Mouse (Mus musculus) CH12.LX (cell line): Measurements from ENCODE around the gene Alg2. TPM values are rescaled to one million over a fixed set of nuclear protein-coding genes. Genes with fewer than 3 reads are reported as not detected.

Experiments used
- DNase-seq: peaks from one replicate; pipeline ENCODE4 v3.0.0-alpha.2; 2013; ENCODE audit errors: extremely low read depth
- H3K27ac ChIP-seq: 2 replicates; pipeline ENCODE4 v1.5.1; 2012; ENCODE audit warnings: low read depth, mild to moderate bottlenecking, control low read depth, moderate library complexity; ENCODE audit not compliant: insufficient read depth
- H3K27me3 ChIP-seq: replicated peaks from 2 replicates; pipeline ENCODE3; 2012; ENCODE audit warnings: inconsistent platforms
- H3K36me3 ChIP-seq, 2 experiments: replicated peaks in 1 of 2; 2 replicates each; pipeline versions ENCODE3 to v1.6.1; 2012; ENCODE audit warnings: inconsistent platforms in 1 of 2, low read length in 1 of 2, mild to moderate bottlenecking in 1 of 2, mixed read lengths in 1 of 2, moderate library complexity in 1 of 2; ENCODE audit not compliant: control insufficient read depth in 1 of 2, insufficient read depth in 1 of 2
- H3K4me1 ChIP-seq, 2 experiments: 2 replicates each; pipeline ENCODE4 v1.6.1; 2012; ENCODE audit warnings: inconsistent platforms in 1 of 2, moderate library complexity in 1 of 2; ENCODE audit not compliant: insufficient read depth in 2 of 2, control insufficient read depth in 1 of 2
- H3K4me2 ChIP-seq: 2 replicates; pipeline ENCODE4 v1.6.1; 2012; ENCODE audit warnings: low read depth, mild to moderate bottlenecking, control low read depth; ENCODE audit not compliant: poor library complexity, insufficient read depth, severe bottlenecking
- H3K4me3 ChIP-seq, 3 experiments: fragments of 150-350 bp in 1 of 3; sonication (generic) in 1 of 3; replicated peaks in 1 of 3; 2 replicates each; pipeline versions ENCODE3 to v1.5.1; 2011 to 2012; ENCODE audit warnings: low read depth in 2 of 3, low read length in 2 of 3, mild to moderate bottlenecking in 2 of 3, moderate library complexity in 2 of 3, control low read depth in 1 of 3, improper control_type of control experiment in 1 of 3, inconsistent platforms in 1 of 3, mixed read lengths in 1 of 3; ENCODE audit not compliant: poor library complexity in 1 of 3
- H3K79me2 ChIP-seq: replicated peaks from 2 replicates; pipeline ENCODE4 v1.6.1; 2012; ENCODE audit warnings: mild to moderate bottlenecking, moderate library complexity; ENCODE audit not compliant: control insufficient read depth, poor library complexity, insufficient read depth, severe bottlenecking; ENCODE audit errors: extremely low read depth
- H3K9ac ChIP-seq: 2 replicates; pipeline ENCODE4 v1.6.1; 2012; ENCODE audit warnings: low read depth, mild to moderate bottlenecking, control low read depth, moderate library complexity; ENCODE audit not compliant: insufficient read depth
- H3K9me3 ChIP-seq: replicated peaks from 2 replicates; pipeline ENCODE3; 2012; ENCODE audit warnings: low read length, inconsistent platforms, mixed read lengths
- BHLHE40 ChIP-seq: IDR thresholded peaks from 2 replicates; pipeline ENCODE4 v1.6.1; 2011; ENCODE audit warnings: mild to moderate bottlenecking, low read depth, low read length, improper control_type of control experiment
- CHD1 ChIP-seq: IDR thresholded peaks from 2 replicates; pipeline ENCODE4 v1.6.1; 2012; ENCODE audit warnings: low read depth, low read length, improper control_type of control experiment, inconsistent platforms
- E2F4 ChIP-seq: IDR thresholded peaks from 2 replicates; pipeline ENCODE4 v1.6.1; 2011; ENCODE audit warnings: low read depth, low read length, improper control_type of control experiment; ENCODE audit not compliant: insufficient replicate concordance
- ELF1 ChIP-seq: IDR thresholded peaks from 2 replicates; pipeline ENCODE4 v1.6.1; 2014; ENCODE audit warnings: low read depth, mild to moderate bottlenecking, inconsistent platforms, low read length, improper control_type of control experiment
- ETS1 ChIP-seq: conservative IDR thresholded peaks from 2 replicates; pipeline ENCODE4 v1.6.1; 2012; ENCODE audit warnings: low read depth, mild to moderate bottlenecking, inconsistent platforms, low read length, improper control_type of control experiment, moderate library complexity
- IRF4 ChIP-seq: IDR thresholded peaks from 2 replicates; pipeline ENCODE4 v1.6.1; 2014; ENCODE audit warnings: low read depth, mild to moderate bottlenecking, inconsistent platforms, low read length, improper control_type of control experiment
- JUN ChIP-seq: IDR thresholded peaks from 2 replicates; pipeline ENCODE4 v1.6.1; 2011; ENCODE audit warnings: low read depth, mild to moderate bottlenecking, low read length, improper control_type of control experiment, moderate library complexity; ENCODE audit not compliant: insufficient read depth
- KAT2A ChIP-seq: IDR thresholded peaks from 2 replicates; pipeline ENCODE4 v1.6.1; 2012; ENCODE audit warnings: low read length, improper control_type of control experiment, inconsistent platforms; ENCODE audit not compliant: insufficient replicate concordance
- MXI1 ChIP-seq: IDR thresholded peaks from 2 replicates; pipeline ENCODE4 v1.6.1; 2011; ENCODE audit warnings: mild to moderate bottlenecking, low read depth, low read length, improper control_type of control experiment
- NRF1 ChIP-seq: IDR thresholded peaks from 2 replicates; pipeline ENCODE4 v1.6.1; 2014; ENCODE audit warnings: low read depth, mild to moderate bottlenecking, inconsistent platforms, low read length, improper control_type of control experiment, moderate library complexity
- POLR2A ChIP-seq: IDR thresholded peaks from 2 replicates; pipeline ENCODE4 v1.6.1; 2011; ENCODE audit warnings: low read depth, mild to moderate bottlenecking, improper control_type of control experiment, low read length
- POLR2AphosphoS2 ChIP-seq: IDR thresholded peaks from 2 replicates; pipeline ENCODE4 v1.6.1; 2011; ENCODE audit warnings: low read depth, low read length, improper control_type of control experiment
- RAD21 ChIP-seq: IDR thresholded peaks from 2 replicates; pipeline ENCODE4 v1.6.1; 2011; ENCODE audit warnings: low read depth, mild to moderate bottlenecking, low read length, improper control_type of control experiment, moderate library complexity
- SIN3A ChIP-seq: IDR thresholded peaks from 2 replicates; pipeline ENCODE4 v1.6.1; 2012; ENCODE audit warnings: low read length, improper control_type of control experiment, inconsistent platforms
- TCF12 ChIP-seq: IDR thresholded peaks from 2 replicates; pipeline ENCODE4 v1.6.1; 2014; ENCODE audit warnings: low read depth, mild to moderate bottlenecking, inconsistent platforms, low read length, improper control_type of control experiment
- UBTF ChIP-seq: IDR thresholded peaks from 2 replicates; pipeline ENCODE4 v1.6.1; 2012; ENCODE audit warnings: low read depth, mild to moderate bottlenecking, inconsistent platforms, low read length, improper control_type of control experiment, moderate library complexity
- ZC3H11A ChIP-seq: IDR thresholded peaks from 2 replicates; pipeline ENCODE4 v1.6.1; 2012; ENCODE audit warnings: low read depth, mild to moderate bottlenecking, inconsistent platforms, low read length, improper control_type of control experiment
- dilution Hi-C: fragments of 300-500 bp; cut with MboI; formaldehyde crosslinking; loops from 2 replicates; pipeline ENCODE4 v1.14.3; 2020; ENCODE audit warnings: low sequenced_read_pairs; ENCODE audit not compliant: extremely low pct_unique_long_range_greater_than_20kb, extremely low pct_ligation_motif_present
- in situ Hi-C: fragments of 300-500 bp; cut with MboI; formaldehyde crosslinking; loops from 3 replicates; pipeline ENCODE4 v1.14.3; 2019; ENCODE audit warnings: low sequenced_read_pairs, low pct_ligation_motif_present, low pct_unique_long_range_greater_than_20kb, mixed read lengths
- polyA plus RNA-seq: library from polyadenylated mRNA; unstranded; fragments of >175 nt; gene quantifications from 2 replicates; pipeline ENCODE4 v1.2.1, GENCODE M21; 2012; ENCODE audit warnings: low read depth; ENCODE audit not compliant: insufficient read length
- total RNA-seq, 2 experiments: library from RNA; depleted of rRNA; stranded (reverse); fragments of 300-350 nt in 1 of 2; fragments of >200 nt in 1 of 2; gene quantifications; 2 replicates each; pipeline ENCODE4 v1.2.3; 2012 to 2014

Alg2 gene
- total and polyA plus RNA-seq, 3 experiments = 8.4 to 28.9 (median 14.9) TPM

- Histone ChIP-seq H3K9ac (no peak overlapping the region), H3K27me3 (no peaks in the 10 kb centered on the region), H3K36me3 (peaks cover 62 to 80% of the 10 kb centered on the region in 2 experiments), H3K9me3 (no peaks in the 10 kb centered on the region), H3K79me2 (peaks cover 24% of the 10 kb centered on the region), H3K4me2 (no peak overlapping the region), H3K27ac (no peak overlapping the region), H3K4me1 (peaks cover 6 to 25% of the 10 kb centered on the region in 2 experiments), H3K4me3 (no peak overlapping the region)
- no peak for DNase-seq
- TF ChIP-seq SIN3A (no peak), CHD1 (no peak), MXI1 (no peak), POLR2AphosphoS2 (no peak), BHLHE40 (no peak), RAD21 (no peak), KAT2A (no peak), POLR2A (no peak), NRF1 (no peak), JUN (no peak), TCF12 (no peak), E2F4 (no peak), ELF1 (no peak), IRF4 (no peak), UBTF (no peak), ETS1 (no peak)
- dilution Hi-C loops = no loop called here
- in situ Hi-C loops = no loop called here
These were observed 6.0 kb upstream of the Alg2 start for GRCm38 (mm10) chr4:47480095-47480494.

GRCm38 (mm10) chr4:47477539-47477938 is 3.4 kb upstream of the Alg2 start:
- H3K36me3 ChIP-seq = peaks cover 54 to 65% of the 10 kb centered on the region in 2 experiments
- dilution Hi-C loops = no loop called here
- no peak for TF ChIP-seq ZC3H11A
- H3K79me2 ChIP-seq = peaks cover 40% of the 10 kb centered on the region
- H3K4me2 ChIP-seq = no peak overlapping the region
- no peak overlapping the region for H3K4me3 ChIP-seq
- H3K9ac ChIP-seq = no peak overlapping the region
- peaks cover 6 to 34% of the 10 kb centered on the region in 2 experiments for H3K4me1 ChIP-seq
- H3K9me3 ChIP-seq = no peaks in the 10 kb centered on the region
- in situ Hi-C loops = no loop called here
- H3K27me3 ChIP-seq = no peaks in the 10 kb centered on the region
- no peak overlapping the region for H3K27ac ChIP-seq
- no peak for DNase-seq
